ENCODE assay signal across 10 mouse cellular contexts in the genomic region with DNA sequence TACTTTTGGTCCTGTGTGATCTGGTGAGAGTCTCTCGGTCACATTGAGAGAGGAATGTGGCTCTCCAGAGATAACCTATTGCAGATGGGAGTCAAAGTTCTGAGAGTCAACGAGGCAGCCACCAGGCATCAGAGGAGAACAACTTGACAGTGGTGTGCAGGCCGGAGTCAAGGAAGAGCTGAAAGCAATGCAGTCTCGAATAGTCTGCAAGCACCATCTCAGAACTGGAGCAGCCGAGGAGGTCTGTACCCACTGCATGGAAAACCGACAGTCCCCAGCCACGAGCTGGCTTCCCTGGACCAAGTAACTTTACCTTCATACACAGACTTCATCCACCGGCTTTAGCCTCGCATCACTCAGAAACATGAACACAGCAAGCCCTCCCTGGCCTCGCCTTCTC. TPM values are rescaled to one million over a fixed set of nuclear protein-coding genes. Genes with fewer than 3 reads are reported as not detected.
A peak's percentile ranks its signal among the peaks of the same experiment; 100 is the strongest.
DNase-seq lines count a peak whose midpoint lies in the region; ATAC-seq and TF ChIP-seq lines count a peak whose summit lies in the region.
"Had no signal": no experiment of that assay in that cellular context is flagged by ENCODE, and none has a peak within 500 bp of the region (broad histone marks: within the 10 kb centered on the region; RNA-seq: fewer than 3 reads in every experiment).

No protein-coding gene starts in this region.

- no peak for TF ChIP-seq CTCF in hindbrain, postnatal 0 days (IDR thresholded peaks at IDR 0.05; ENCODE audit: low read depth)

- intact Hi-C loops in left cerebral cortex, postnatal 10 days (cut with DNase I) = no loop called here

- H3K4me3 ChIP-seq in kidney, embryonic 14.5 days (ENCODE audit: low read length) = peak overlapping the region; percentile 84; the same call in 1 of the 2 replicates
- H3K4me3 ChIP-seq in embryonic facial prominence, embryonic 10.5 days = peak overlapping the region; percentile 81
- H3K4me3 ChIP-seq in hindbrain, postnatal 0 days (ENCODE audit: low read length) = peak overlapping the region; percentile 67
- no peak overlapping the region for H3K4me3 ChIP-seq in midbrain, embryonic 16.5 days (ENCODE audit: low read depth, low read length)

- no peaks in the 10 kb centered on the region for H3K9me3 ChIP-seq in kidney, embryonic 14.5 days (ENCODE audit: control insufficient read depth, low read length)
- no peaks in the 10 kb centered on the region for H3K9me3 ChIP-seq in embryonic facial prominence, embryonic 10.5 days
- H3K9me3 ChIP-seq in hindbrain, postnatal 0 days (ENCODE audit: low read length) = no peaks in the 10 kb centered on the region
- H3K9me3 ChIP-seq in midbrain, embryonic 16.5 days (replicated peaks; ENCODE audit: control insufficient read depth, low read length, poor library complexity, severe bottlenecking) = no peaks in the 10 kb centered on the region

- 79% methylated on average over 10 of the region's 10 CpGs for WGBS in kidney, embryonic 14.5 days
- WGBS in embryonic facial prominence, embryonic 10.5 days = 79% methylated on average over 10 of the region's 10 CpGs
- 79% methylated on average over 10 of the region's 10 CpGs for whole genome bisulfite sequencing in hindbrain, postnatal 0 days
- WGBS in midbrain, embryonic 16.5 days = 76% methylated on average over 10 of the region's 10 CpGs

- peak overlapping the region; percentile 72; the same call in 1 of the 2 replicates for H3K9ac ChIP-seq in kidney, embryonic 14.5 days (ENCODE audit: low read depth, low read length)
- H3K9ac ChIP-seq in hindbrain, postnatal 0 days (replicated peaks; ENCODE audit: low read length) = peak overlapping the region; percentile 74
- peak overlapping the region; percentile 75 for H3K9ac ChIP-seq in midbrain, embryonic 16.5 days (ENCODE audit: low read depth, low read length)

- H3K4me1 ChIP-seq in kidney, embryonic 14.5 days (ENCODE audit: control insufficient read depth, insufficient read depth, low read length) = peaks cover 13% of the 10 kb centered on the region
- peaks cover 20% of the 10 kb centered on the region for H3K4me1 ChIP-seq in embryonic facial prominence, embryonic 10.5 days
- peaks cover 13% of the 10 kb centered on the region for H3K4me1 ChIP-seq in hindbrain, postnatal 0 days (ENCODE audit: insufficient read depth, low read length)
- H3K4me1 ChIP-seq in midbrain, embryonic 16.5 days (ENCODE audit: control insufficient read depth, insufficient read depth, low read length) = peaks cover 24% of the 10 kb centered on the region

- no peak for ATAC-seq in kidney, embryonic 14.5 days (ENCODE audit: low FRiP score, low TSS enrichment)
- no peak for ATAC-seq in hindbrain, postnatal 0 days
- no peak for ATAC-seq in midbrain, embryonic 16.5 days

- H3K4me2 ChIP-seq in kidney, embryonic 14.5 days (replicated peaks; ENCODE audit: low read depth, low read length) = peak overlapping the region; percentile 51
- H3K4me2 ChIP-seq in hindbrain, postnatal 0 days (ENCODE audit: low read depth, low read length) = peak overlapping the region; percentile 77
- peak overlapping the region; percentile 81 for H3K4me2 ChIP-seq in midbrain, embryonic 16.5 days (ENCODE audit: low read length)

- no peak for DNase-seq in kidney, postnatal 25 days
- DNase-seq in embryonic facial prominence, embryonic 10.5 days (ENCODE audit: low spot score) = no peak
- DNase-seq in hindbrain, postnatal 0 days (ENCODE audit: low spot score) = no peak
- no peak for DNase-seq in cerebellum, postnatal 14 days
- no peak for DNase-seq in adrenal gland, postnatal 25 days
- no peak for DNase-seq in left cerebral cortex, postnatal 10 days (ENCODE audit: extremely low spot score in 1 of 2, low spot score in 2 of 2)
- DNase-seq: layer of hippocampus, adult 9-11 months had no signal

- no peaks in the 10 kb centered on the region for H3K27me3 ChIP-seq in kidney, embryonic 14.5 days (ENCODE audit: control insufficient read depth, insufficient read depth, low read length)
- no peaks in the 10 kb centered on the region for H3K27me3 ChIP-seq in embryonic facial prominence, embryonic 10.5 days (replicated peaks; ENCODE audit: low read depth, poor library complexity, severe bottlenecking)
- no peaks in the 10 kb centered on the region for H3K27me3 ChIP-seq in hindbrain, postnatal 0 days (ENCODE audit: insufficient read depth, low read length)
- no peaks in the 10 kb centered on the region for H3K27me3 ChIP-seq in midbrain, embryonic 16.5 days (ENCODE audit: control insufficient read depth, insufficient read depth, low read depth, low read length)

- no peak overlapping the region for H3K27ac ChIP-seq in kidney, embryonic 14.5 days (ENCODE audit: low read depth, low read length)
- no peak overlapping the region for H3K27ac ChIP-seq in embryonic facial prominence, embryonic 10.5 days (replicated peaks)
- 0 out of 2 replicates have a peak overlapping the region, but pooled peaks have one; percentile 89 for H3K27ac ChIP-seq in hindbrain, postnatal 0 days
- H3K27ac ChIP-seq in midbrain, embryonic 16.5 days (ENCODE audit: low read length) = no peak overlapping the region

- H3K36me3 ChIP-seq in kidney, embryonic 14.5 days (ENCODE audit: control insufficient read depth, insufficient read depth, low read length) = peaks cover 42% of the 10 kb centered on the region
- H3K36me3 ChIP-seq in embryonic facial prominence, embryonic 10.5 days (replicated peaks) = peaks cover 52% of the 10 kb centered on the region
- H3K36me3 ChIP-seq in hindbrain, postnatal 0 days (ENCODE audit: insufficient read depth, low read length) = peaks cover 21% of the 10 kb centered on the region
- H3K36me3 ChIP-seq in midbrain, embryonic 16.5 days (ENCODE audit: control insufficient read depth, insufficient read depth, low read length) = peaks cover 21% of the 10 kb centered on the region

RNA-seq across cellular contexts. Expression of a gene that starts 1.9 kb away (rescaled TPM):
- 28.4 and 53.0 TPM in 2 replicates for polyA plus RNA-seq in kidney, embryonic 14.5 days (2014; fragmentation: Nextera tagmentation; extraction: Ambion mirVana)
- 57.1 and 63.2 TPM in 2 replicates for polyA plus RNA-seq in embryonic facial prominence, embryonic 10.5 days (2016; fragmentation: Nextera tagmentation; extraction: Ambion mirVana)
- 33.2 and 41.7 TPM in 2 replicates for total RNA-seq in hindbrain, postnatal 0 days (2014; rRNA removed)
- polyA plus RNA-seq in hindbrain, postnatal 0 days (2015; fragmentation: Nextera tagmentation; extraction: Ambion mirVana) = 20.6 and 20.9 TPM in 2 replicates
- 28.7 and 30.2 TPM in 2 replicates for polyA plus RNA-seq in midbrain, embryonic 16.5 days (2015; fragmentation: Nextera tagmentation; extraction: Ambion mirVana)
- total RNA-seq in adrenal gland, postnatal 25 days (2021) = 32.5 and 37.7 TPM in 2 replicates
- 10 to 100 TPM; 38.1 to 44.9 TPM for total RNA-seq in left cerebral cortex, postnatal 10 days (2021)

RNA-seq across cellular contexts. Expression of a gene that starts 52.4 kb away (rescaled TPM):
- polyA plus RNA-seq in kidney, embryonic 14.5 days (2014; fragmentation: Nextera tagmentation; extraction: Ambion mirVana) = not detected in 2 replicates
- polyA plus RNA-seq in embryonic facial prominence, embryonic 10.5 days (2016; fragmentation: Nextera tagmentation; extraction: Ambion mirVana) = not detected in 2 replicates
- 9.2 and 11.1 TPM in 2 replicates for total RNA-seq in hindbrain, postnatal 0 days (2014; rRNA removed)
- polyA plus RNA-seq in hindbrain, postnatal 0 days (2015; fragmentation: Nextera tagmentation; extraction: Ambion mirVana) = 1.3 TPM in 2 replicates
- 2.0 and 2.4 TPM in 2 replicates for polyA plus RNA-seq in midbrain, embryonic 16.5 days (2015; fragmentation: Nextera tagmentation; extraction: Ambion mirVana)
- total RNA-seq in adrenal gland, postnatal 25 days (2021) = 0.06 TPM in 1 of 2 replicates, not detected in the other
- total RNA-seq in left cerebral cortex, postnatal 10 days (2021) = 10 to 100 TPM; 12.8 to 12.9 TPM
- total RNA-seq: common myeloid progenitor, adult 5-6 weeks had no signal
